Mouse (Mus musculus): ENCODE measurements around the gene Ing3. TPM values are rescaled to one million over a fixed set of nuclear protein-coding genes. Genes with fewer than 3 reads are reported as not detected.

The Ing3 gene
- polyA plus RNA-seq, 1 experiment from 2014 or later, result 56.9 TPM

DNA sequence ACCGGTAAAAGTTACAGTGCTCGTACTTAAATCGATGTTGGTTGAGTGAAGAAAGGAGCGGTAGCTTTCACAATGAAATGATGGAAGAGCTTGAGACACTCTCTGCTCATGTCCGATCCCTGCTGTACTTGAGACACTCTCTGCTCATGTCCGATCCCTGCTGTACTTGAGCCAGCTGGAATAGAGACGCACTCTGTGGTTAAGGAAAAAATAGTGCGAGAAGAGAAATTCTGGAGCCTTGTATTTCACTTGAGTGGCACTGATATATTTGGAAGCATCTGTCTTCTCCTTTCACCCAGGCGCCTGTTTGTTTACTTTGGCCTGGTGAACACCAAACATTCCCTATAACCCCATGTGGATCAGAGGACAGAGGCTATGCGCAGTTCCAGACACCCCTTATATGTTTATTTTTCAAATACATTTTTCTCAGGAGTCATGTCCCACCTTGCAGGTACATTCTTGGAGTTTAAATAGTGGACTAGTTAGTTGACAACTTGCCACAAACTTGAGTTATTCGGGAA lies 61.5 kb downstream of the Ing3 start:
- Histone ChIP-seq H3K27me3 (ENCODE audit: control insufficient read depth, insufficient read depth, low read length) (no peaks in the 10 kb centered on the region), H3K4me3 (ENCODE audit: low read depth, low read length) (no peak overlapping the region), H3K4me1 (ENCODE audit: control insufficient read depth, insufficient read depth, low read length) (no peaks in the 10 kb centered on the region), H3K9me3 (ENCODE audit: control insufficient read depth, low read depth, low read length) (no peaks in the 10 kb centered on the region), H3K27ac (ENCODE audit: low read length) (no peak overlapping the region), H3K9ac (replicated peaks; ENCODE audit: low read depth, low read length) (no peak overlapping the region), H3K4me2 (replicated peaks; ENCODE audit: low read depth, low read length) (no peak overlapping the region), H3K36me3 (ENCODE audit: control insufficient read depth, insufficient read depth, low read length) (no peaks in the 10 kb centered on the region; the same call in 1 of the 2 replicates)
- ATAC-seq (ENCODE audit: insufficient number of reproducible peaks, insufficient read depth, low FRiP score, low read depth), result no peak
- 84% methylated on average over 11 of the region's 11 CpGs for WGBS

- Histone ChIP-seq H3K4me1 (ENCODE audit: control insufficient read depth, insufficient read depth, low read length) (no peaks in the 10 kb centered on the region), H3K4me2 (replicated peaks; ENCODE audit: low read depth, low read length) (no peak overlapping the region), H3K9ac (replicated peaks; ENCODE audit: low read depth, low read length) (no peak overlapping the region), H3K4me3 (ENCODE audit: low read depth, low read length) (no peak overlapping the region), H3K27me3 (ENCODE audit: control insufficient read depth, insufficient read depth, low read length) (no peaks in the 10 kb centered on the region), H3K27ac (ENCODE audit: low read length) (no peak overlapping the region), H3K9me3 (ENCODE audit: control insufficient read depth, low read depth, low read length) (no peaks in the 10 kb centered on the region), H3K36me3 (ENCODE audit: control insufficient read depth, insufficient read depth, low read length) (no peaks in the 10 kb centered on the region; the same call in 1 of the 2 replicates)
- no peak for ATAC-seq (ENCODE audit: insufficient number of reproducible peaks, insufficient read depth, low FRiP score, low read depth)
- WGBS, result 63% methylated on average over 2 of the region's 2 CpGs
Observed at GRCm38 (mm10) chr6:22011546-22011945, 62.2 kb downstream of the Ing3 start.

DNA sequence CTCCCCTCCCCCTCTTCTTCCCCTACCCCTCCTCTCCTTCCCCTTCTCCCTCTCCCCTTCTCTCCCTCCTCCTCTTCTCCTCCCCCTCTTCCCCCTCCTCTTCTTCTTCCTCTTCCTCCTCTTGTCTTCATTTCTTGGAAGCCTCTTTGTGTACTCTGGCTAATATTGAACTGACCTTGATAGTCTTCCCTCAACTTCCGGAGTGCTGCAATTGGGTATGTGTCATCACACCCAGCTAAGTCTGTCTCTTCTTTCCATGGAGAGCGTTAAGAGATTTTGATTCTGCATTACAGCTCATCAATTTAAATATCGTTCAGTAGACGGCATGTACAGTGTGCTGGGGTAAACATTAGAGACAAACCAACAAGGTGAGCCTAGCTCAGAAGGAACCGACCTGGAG lies 62.7 kb downstream of the Ing3 start:
- Histone ChIP-seq H3K27ac (ENCODE audit: low read length) (no peak overlapping the region), H3K4me3 (ENCODE audit: low read depth, low read length) (no peak overlapping the region)
- 71% methylated on average over 5 of the region's 5 CpGs for WGBS

GRCm38 (mm10) chr6:22012501-22012900 lies 63.1 kb downstream of the Ing3 start:
- no peak for ATAC-seq (ENCODE audit: insufficient number of reproducible peaks, insufficient read depth, low FRiP score, low read depth)
- 74% methylated on average over 5 of the region's 5 CpGs for WGBS

More for the DNA sequence above, 62.7 kb downstream of the Ing3 start:
- no peak for ATAC-seq (ENCODE audit: insufficient number of reproducible peaks, insufficient read depth, low FRiP score, low read depth)
- no peaks in the 10 kb centered on the region for H3K27me3 ChIP-seq (ENCODE audit: control insufficient read depth, insufficient read depth, low read length)
- no peak overlapping the region for H3K4me2 ChIP-seq (replicated peaks; ENCODE audit: low read depth, low read length)
- no peaks in the 10 kb centered on the region for H3K9me3 ChIP-seq (ENCODE audit: control insufficient read depth, low read depth, low read length)
- H3K4me1 ChIP-seq (ENCODE audit: control insufficient read depth, insufficient read depth, low read length), result no peaks in the 10 kb centered on the region
- H3K36me3 ChIP-seq (ENCODE audit: control insufficient read depth, insufficient read depth, low read length), result no peaks in the 10 kb centered on the region; the same call in 1 of the 2 replicates
- H3K9ac ChIP-seq (replicated peaks; ENCODE audit: low read depth, low read length), result no peak overlapping the region

GRCm38 (mm10) chr6:22013394-22013793 lies 64.0 kb downstream of the Ing3 start:
- 94% methylated on average over 3 of the region's 3 CpGs for WGBS
- H3K4me3 ChIP-seq (ENCODE audit: low read depth, low read length), result no peak overlapping the region
- no peak overlapping the region for H3K9ac ChIP-seq (replicated peaks; ENCODE audit: low read depth, low read length)
- H3K27ac ChIP-seq (ENCODE audit: low read length), result no peak overlapping the region
- H3K27me3 ChIP-seq (ENCODE audit: control insufficient read depth, insufficient read depth, low read length), result no peaks in the 10 kb centered on the region
- H3K4me2 ChIP-seq (replicated peaks; ENCODE audit: low read depth, low read length), result no peak overlapping the region
- no peaks in the 10 kb centered on the region; the same call in 1 of the 2 replicates for H3K36me3 ChIP-seq (ENCODE audit: control insufficient read depth, insufficient read depth, low read length)
- no peaks in the 10 kb centered on the region for H3K9me3 ChIP-seq (ENCODE audit: control insufficient read depth, low read depth, low read length)
- no peaks in the 10 kb centered on the region for H3K4me1 ChIP-seq (ENCODE audit: control insufficient read depth, insufficient read depth, low read length)
- ATAC-seq (ENCODE audit: insufficient number of reproducible peaks, insufficient read depth, low FRiP score, low read depth), result no peak

More at GRCm38 (mm10) chr6:22012501-22012900, 63.1 kb downstream of the Ing3 start:
- no peaks in the 10 kb centered on the region for H3K27me3 ChIP-seq (ENCODE audit: control insufficient read depth, insufficient read depth, low read length)
- H3K9me3 ChIP-seq (ENCODE audit: control insufficient read depth, low read depth, low read length), result no peaks in the 10 kb centered on the region
- H3K4me1 ChIP-seq (ENCODE audit: control insufficient read depth, insufficient read depth, low read length), result no peaks in the 10 kb centered on the region
- H3K4me3 ChIP-seq (ENCODE audit: low read depth, low read length), result no peak overlapping the region
- H3K27ac ChIP-seq (ENCODE audit: low read length), result no peak overlapping the region
- no peak overlapping the region for H3K4me2 ChIP-seq (replicated peaks; ENCODE audit: low read depth, low read length)
- H3K9ac ChIP-seq (replicated peaks; ENCODE audit: low read depth, low read length), result no peak overlapping the region
- no peaks in the 10 kb centered on the region; the same call in 1 of the 2 replicates for H3K36me3 ChIP-seq (ENCODE audit: control insufficient read depth, insufficient read depth, low read length)

GRCm38 (mm10) chr6:22014291-22014911 lies 65.0 kb downstream of the Ing3 start:
- 0 out of 2 replicates have a peak, but pooled peaks have one; percentile 10 for ATAC-seq (ENCODE audit: insufficient number of reproducible peaks, insufficient read depth, low FRiP score, low read depth)
- H3K9ac ChIP-seq (replicated peaks; ENCODE audit: low read depth, low read length), result no peak overlapping the region
- no peaks in the 10 kb centered on the region for H3K4me1 ChIP-seq (ENCODE audit: control insufficient read depth, insufficient read depth, low read length)
- no peak overlapping the region for H3K4me2 ChIP-seq (replicated peaks; ENCODE audit: low read depth, low read length)
- no peaks in the 10 kb centered on the region for H3K27me3 ChIP-seq (ENCODE audit: control insufficient read depth, insufficient read depth, low read length)
- no peaks in the 10 kb centered on the region for H3K9me3 ChIP-seq (ENCODE audit: control insufficient read depth, low read depth, low read length)
- 90% methylated on average over 6 of the region's 6 CpGs for WGBS
- H3K4me3 ChIP-seq (ENCODE audit: low read depth, low read length), result no peak overlapping the region
- no peaks in the 10 kb centered on the region; the same call in 1 of the 2 replicates for H3K36me3 ChIP-seq (ENCODE audit: control insufficient read depth, insufficient read depth, low read length)
- H3K27ac ChIP-seq (ENCODE audit: low read length), result no peak overlapping the region

GRCm38 (mm10) chr6:22017631-22018030 lies 68.3 kb downstream of the Ing3 start:
- H3K4me2 ChIP-seq (replicated peaks; ENCODE audit: low read depth, low read length), result no peak overlapping the region
- H3K4me1 ChIP-seq (ENCODE audit: control insufficient read depth, insufficient read depth, low read length), result peaks cover 3% of the 10 kb centered on the region; the same call in 1 of the 2 replicates
- H3K36me3 ChIP-seq (ENCODE audit: control insufficient read depth, insufficient read depth, low read length), result no peaks in the 10 kb centered on the region; the same call in 1 of the 2 replicates
- no peak overlapping the region for H3K9ac ChIP-seq (replicated peaks; ENCODE audit: low read depth, low read length)
- H3K9me3 ChIP-seq (ENCODE audit: control insufficient read depth, low read depth, low read length), result no peaks in the 10 kb centered on the region
- H3K27me3 ChIP-seq (ENCODE audit: control insufficient read depth, insufficient read depth, low read length), result no peaks in the 10 kb centered on the region
- H3K4me3 ChIP-seq (ENCODE audit: low read depth, low read length), result no peak overlapping the region
- no peak overlapping the region for H3K27ac ChIP-seq (ENCODE audit: low read length)
- ATAC-seq (ENCODE audit: insufficient number of reproducible peaks, insufficient read depth, low FRiP score, low read depth), result no peak
- 76% methylated on average over 7 of the region's 7 CpGs for whole genome bisulfite sequencing

DNA sequence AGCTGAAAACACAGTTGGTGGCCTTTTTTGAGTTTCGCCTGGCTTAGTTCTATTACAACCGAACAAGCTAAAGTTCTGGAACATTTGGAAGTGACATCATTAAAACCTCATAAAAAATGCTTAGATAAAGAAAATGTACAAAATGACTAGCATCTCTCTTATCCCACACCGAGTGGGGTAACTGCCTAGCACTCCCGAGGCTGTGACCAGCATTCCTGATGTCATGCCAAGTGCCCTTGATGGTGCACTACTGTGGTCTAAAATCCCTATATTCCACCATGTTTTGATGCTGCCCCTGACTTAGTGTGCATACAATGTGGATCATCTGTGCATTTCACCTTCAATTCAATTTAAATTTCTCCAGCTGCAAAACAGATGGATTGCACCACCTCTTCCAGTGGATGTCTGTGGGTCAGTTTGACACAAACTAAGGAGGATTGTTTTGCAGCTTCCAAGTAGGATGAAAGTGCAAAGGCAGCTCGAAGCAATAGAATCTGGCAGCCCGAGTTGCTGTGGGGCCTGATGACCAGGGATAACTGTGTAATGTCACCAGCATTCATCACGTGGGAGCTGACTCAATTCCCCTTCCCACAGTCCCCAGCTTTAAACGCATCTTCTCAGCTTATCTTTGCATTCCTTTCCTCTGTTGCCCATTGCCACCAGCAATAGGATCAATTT lies 69.5 kb downstream of the Ing3 start:
- H3K36me3 ChIP-seq (ENCODE audit: control insufficient read depth, insufficient read depth, low read length), result no peaks in the 10 kb centered on the region; the same call in 1 of the 2 replicates
- no peak overlapping the region for H3K9ac ChIP-seq (replicated peaks; ENCODE audit: low read depth, low read length)
- H3K4me2 ChIP-seq (replicated peaks; ENCODE audit: low read depth, low read length), result no peak overlapping the region
- peaks cover 3% of the 10 kb centered on the region; the same call in 1 of the 2 replicates for H3K4me1 ChIP-seq (ENCODE audit: control insufficient read depth, insufficient read depth, low read length)
- H3K4me3 ChIP-seq (ENCODE audit: low read depth, low read length), result no peak overlapping the region
- no peaks in the 10 kb centered on the region for H3K9me3 ChIP-seq (ENCODE audit: control insufficient read depth, low read depth, low read length)
- no peaks in the 10 kb centered on the region for H3K27me3 ChIP-seq (ENCODE audit: control insufficient read depth, insufficient read depth, low read length)
- 58% methylated on average over 8 of the region's 8 CpGs for WGBS
- peak overlapping the region; percentile 27; the same call in 1 of the 2 replicates for H3K27ac ChIP-seq (ENCODE audit: low read length)
- ATAC-seq (ENCODE audit: insufficient number of reproducible peaks, insufficient read depth, low FRiP score, low read depth), result no peak

Measured in stomach, embryonic 14.5 days (tissue).